Mouse (Mus musculus): ENCODE data around the gene Nup153.

The Nup153 gene

DNA sequence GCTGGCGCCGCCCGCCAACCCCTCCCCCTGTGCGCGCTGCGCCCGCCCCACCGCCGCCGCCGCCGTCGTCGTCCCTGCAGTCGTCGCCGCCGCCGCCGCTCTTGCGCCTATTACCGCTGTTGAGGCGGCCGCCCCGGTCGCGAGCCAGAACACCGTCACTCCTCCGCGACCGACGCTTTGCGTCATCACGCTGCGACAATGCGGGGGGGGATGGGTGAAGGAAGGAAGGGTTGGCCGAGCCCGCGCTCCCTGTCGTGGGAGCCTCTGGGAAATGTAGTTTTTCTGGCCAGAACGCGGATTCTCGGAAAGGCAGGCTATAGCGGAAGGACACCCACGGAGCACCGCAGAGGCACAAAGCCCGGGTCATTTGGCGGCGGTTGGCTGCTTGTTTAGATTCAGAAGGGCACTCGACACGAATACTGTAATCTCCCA, at the start of gene Nup153:
Gene Nup153 (minus strand): TSS at position 104 of the 432 bp plus-strand sequence.
- peak; percentile 96 for ATAC-seq (ENCODE audit: insufficient number of reproducible peaks, low FRiP score, low TSS enrichment)

GRCm38 (mm10) chr13:46777461-46777860, 49.7 kb upstream of the Nup153 start:
- ATAC-seq (ENCODE audit: insufficient number of reproducible peaks, low FRiP score, low TSS enrichment): no peak

GRCm38 (mm10) chr13:46776636-46777305, 49.0 kb upstream of the Nup153 start:
- ATAC-seq (ENCODE audit: insufficient number of reproducible peaks, low FRiP score, low TSS enrichment): 0 out of 2 replicates have a peak, but pooled peaks have one; percentile 26

- no peak for ATAC-seq (ENCODE audit: insufficient number of reproducible peaks, low FRiP score, low TSS enrichment)
Observed at GRCm38 (mm10) chr13:46774998-46775397, 47.3 kb upstream of the Nup153 start.

GRCm38 (mm10) chr13:46772581-46772980, 44.8 kb upstream of the Nup153 start:
- no peak for ATAC-seq (ENCODE audit: insufficient number of reproducible peaks, low FRiP score, low TSS enrichment)

- ATAC-seq (ENCODE audit: insufficient number of reproducible peaks, low FRiP score, low TSS enrichment): no peak
Observed at GRCm38 (mm10) chr13:46765361-46765760, 37.6 kb upstream of the Nup153 start.

DNA sequence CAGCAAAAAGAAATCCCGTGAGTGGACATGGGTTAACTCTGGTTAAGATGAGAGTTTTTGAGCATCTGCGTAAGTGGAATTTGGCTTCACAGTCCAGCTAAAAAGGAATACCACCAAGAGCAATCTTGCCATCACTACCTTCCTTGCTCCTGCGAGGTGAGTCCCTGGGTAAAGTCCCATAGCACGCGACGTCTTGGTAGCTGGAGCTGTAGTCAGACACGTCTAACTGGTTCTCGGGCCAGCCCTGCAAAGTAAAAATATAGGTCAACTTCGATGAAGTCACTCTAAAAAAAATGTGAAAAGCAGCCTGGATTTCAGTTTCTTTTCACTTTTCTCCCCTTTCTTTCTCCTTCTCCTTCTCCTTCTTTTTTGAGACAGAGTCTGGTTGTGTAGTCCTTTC, 35.5 kb upstream of the Nup153 start:
- no peak for ATAC-seq (ENCODE audit: insufficient number of reproducible peaks, low FRiP score, low TSS enrichment)

DNA sequence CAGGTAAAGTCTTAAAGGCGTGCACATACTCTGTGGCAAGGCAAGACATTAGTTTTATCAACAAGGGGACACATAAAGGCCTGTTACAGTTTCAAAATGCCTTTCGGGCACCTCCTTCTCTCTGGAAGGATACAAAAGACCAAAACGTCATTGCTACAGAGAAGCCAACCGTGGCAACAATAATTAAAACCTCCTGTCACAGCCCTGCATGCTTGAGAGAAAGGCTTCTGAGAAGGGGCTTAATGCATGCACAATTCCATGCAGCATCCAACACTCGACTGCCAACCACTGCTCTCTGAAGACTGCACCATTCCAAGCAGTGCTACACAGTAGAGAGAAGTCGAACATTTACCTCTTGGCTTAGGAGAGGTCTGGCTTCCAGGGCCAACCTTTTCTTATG, 33.2 kb upstream of the Nup153 start:
- ATAC-seq (ENCODE audit: insufficient number of reproducible peaks, low FRiP score, low TSS enrichment): no peak

- no peak for ATAC-seq (ENCODE audit: insufficient number of reproducible peaks, low FRiP score, low TSS enrichment)
Observed at GRCm38 (mm10) chr13:46759281-46759809, 31.6 kb upstream of the Nup153 start.

GRCm38 (mm10) chr13:46758627-46759026, 30.9 kb upstream of the Nup153 start:
- ATAC-seq (ENCODE audit: insufficient number of reproducible peaks, low FRiP score, low TSS enrichment): no peak

DNA sequence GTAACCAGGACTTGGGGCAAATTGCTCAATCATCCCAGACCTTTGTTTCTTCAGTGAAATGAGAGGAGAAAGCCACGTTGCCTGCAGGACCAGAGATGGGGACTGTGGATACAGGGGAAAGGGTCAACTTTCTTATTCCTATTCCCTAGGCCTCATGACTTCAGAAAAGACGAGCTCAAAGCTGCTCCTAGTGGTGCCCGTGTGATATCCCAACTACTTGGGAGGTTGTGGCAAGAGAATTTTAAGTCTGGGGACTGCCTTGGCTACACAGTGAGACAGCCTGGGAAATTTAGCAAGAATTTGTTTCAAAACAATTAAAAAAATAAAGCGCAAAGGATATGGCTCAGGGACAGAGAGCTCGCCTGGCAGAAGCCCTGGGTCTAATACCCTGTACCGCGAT, 30.2 kb upstream of the Nup153 start:
- no peak for ATAC-seq (ENCODE audit: insufficient number of reproducible peaks, low FRiP score, low TSS enrichment)

DNA sequence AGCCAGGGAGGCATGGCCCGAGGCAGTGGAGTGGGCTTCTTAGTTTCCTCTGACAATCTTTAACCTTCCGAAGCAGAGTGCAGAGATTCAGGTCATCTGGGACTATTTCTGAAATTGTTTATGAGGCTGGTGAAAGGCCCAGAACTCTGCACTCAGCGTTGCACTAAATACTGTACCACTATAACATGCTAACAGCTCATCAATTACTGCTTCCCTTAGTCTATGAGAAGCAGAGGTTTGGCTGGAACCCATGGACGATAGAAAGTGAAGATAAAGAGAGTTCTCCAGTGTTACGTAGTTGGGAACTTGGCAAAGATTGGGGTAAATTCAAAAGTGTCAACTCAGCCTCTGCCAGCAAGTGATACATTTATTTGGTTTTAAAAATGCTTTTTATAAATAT, 25.6 kb upstream of the Nup153 start:
- no peak for ATAC-seq (ENCODE audit: insufficient number of reproducible peaks, low FRiP score, low TSS enrichment)

GRCm38 (mm10) chr13:46752566-46753229, 25.0 kb upstream of the Nup153 start:
- ATAC-seq (ENCODE audit: insufficient number of reproducible peaks, low FRiP score, low TSS enrichment): no peak

DNA sequence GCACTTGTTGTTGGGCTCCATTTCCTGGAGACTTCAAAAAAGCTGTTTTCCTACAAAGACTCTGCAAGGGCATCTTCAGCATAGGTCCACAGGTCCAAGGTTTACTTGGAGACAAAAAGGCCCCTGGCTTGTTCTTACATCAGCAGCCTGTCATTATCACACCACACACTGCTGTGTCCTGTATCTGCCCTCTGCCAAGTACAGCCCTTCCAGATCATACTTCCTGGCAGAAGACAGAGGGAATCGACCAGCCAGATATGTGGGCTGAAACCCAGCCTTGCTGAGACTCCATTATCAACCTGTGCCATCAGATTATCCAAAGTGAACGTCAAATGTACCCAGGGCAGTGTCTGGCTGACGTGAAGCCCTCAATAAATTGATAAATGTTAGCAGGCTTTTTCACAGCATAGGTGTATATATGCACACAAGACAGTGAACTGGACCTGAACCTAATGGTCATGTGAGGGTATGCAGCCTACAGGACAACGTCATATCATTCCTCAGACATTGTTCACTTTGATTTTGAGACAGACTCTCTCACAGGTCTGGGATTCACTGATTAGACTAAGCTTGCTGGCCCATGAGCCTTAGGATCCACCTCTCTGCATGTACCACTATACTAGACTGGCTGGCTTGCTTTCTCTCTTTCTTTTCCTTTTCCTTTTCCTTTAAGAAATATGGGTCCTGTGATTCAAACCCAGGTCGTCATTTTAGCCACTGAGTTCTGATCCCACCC, 20.6 kb upstream of the Nup153 start:
- ATAC-seq (ENCODE audit: insufficient number of reproducible peaks, low FRiP score, low TSS enrichment): no peak

DNA sequence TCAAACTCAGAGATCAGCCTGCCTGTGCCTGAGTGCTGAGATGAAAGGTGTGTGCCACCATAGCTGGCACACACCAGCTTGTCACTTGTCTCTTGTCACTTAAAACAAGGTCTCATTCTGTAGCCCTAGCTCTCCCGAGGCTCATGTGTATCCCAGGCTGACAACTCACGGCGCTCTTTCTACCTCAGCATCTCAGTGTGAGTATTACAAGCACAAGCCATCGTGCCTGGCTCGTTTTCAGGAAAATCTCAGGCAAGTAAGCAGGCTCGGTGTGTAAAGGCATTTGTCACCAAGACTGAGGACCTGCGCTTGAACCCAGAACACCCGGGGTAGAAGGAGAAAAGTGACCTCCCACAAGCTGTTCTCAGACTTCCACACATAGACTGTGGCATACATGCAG, 16.1 kb upstream of the Nup153 start:
- no peak for ATAC-seq (ENCODE audit: insufficient number of reproducible peaks, low FRiP score, low TSS enrichment)

GRCm38 (mm10) chr13:46742367-46742766, 14.6 kb upstream of the Nup153 start:
- no peak for ATAC-seq (ENCODE audit: insufficient number of reproducible peaks, low FRiP score, low TSS enrichment)

GRCm38 (mm10) chr13:46739426-46739825, 11.7 kb upstream of the Nup153 start:
- no peak for ATAC-seq (ENCODE audit: insufficient number of reproducible peaks, low FRiP score, low TSS enrichment)

DNA sequence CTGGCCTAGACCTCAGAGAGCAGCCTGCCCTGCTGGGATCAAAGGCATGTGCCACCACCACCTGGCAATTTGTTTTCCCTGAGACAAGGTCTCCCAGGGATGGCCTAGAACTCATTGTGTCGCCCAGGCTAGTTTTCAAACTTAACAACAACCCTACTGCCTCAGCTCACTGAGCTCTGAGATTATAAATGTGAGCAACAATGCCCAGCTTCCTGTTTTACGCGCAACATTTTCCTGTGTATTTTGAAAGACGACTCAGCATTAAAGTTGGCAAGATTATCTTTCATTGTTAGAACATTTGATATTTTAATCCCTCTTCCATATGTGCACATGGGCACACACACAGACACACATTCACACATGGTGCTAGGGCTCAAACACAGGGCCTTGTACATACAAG, 9.7 kb upstream of the Nup153 start:
- ATAC-seq (ENCODE audit: insufficient number of reproducible peaks, low FRiP score, low TSS enrichment): no peak

- no peak for ATAC-seq (ENCODE audit: insufficient number of reproducible peaks, low FRiP score, low TSS enrichment)
Observed at GRCm38 (mm10) chr13:46736479-46736865, 8.7 kb upstream of the Nup153 start.

GRCm38 (mm10) chr13:46735808-46736478, 8.2 kb upstream of the Nup153 start:
- 0 out of 2 replicates have a peak, but pooled peaks have one; percentile 36 for ATAC-seq (ENCODE audit: insufficient number of reproducible peaks, low FRiP score, low TSS enrichment)

All from cerebellum, adult (tissue).